Mouse (Mus musculus) lung, postnatal 25 days (tissue): ENCODE measurements around the gene Lama1.
"Not testable (repeated sequence)": the region's sequence is repeated elsewhere in the genome, so short reads cannot be mapped to it uniquely, and the experiment has no call there.

Experiments
- DNase-seq: peaks from one replicate; pipeline ENCODE4 v3.0.0; 2022; ENCODE audit warnings: low spot score

The Lama1 gene

GRCm38 (mm10) chr17:67722055-67722454 is 25.0 kb downstream of the Lama1 start:
- no peak for DNase-seq

GRCm38 (mm10) chr17:67722578-67722977 is 25.5 kb downstream of the Lama1 start:
- DNase-seq, result no peak

- DNase-seq, result no peak
Observed at GRCm38 (mm10) chr17:67723175-67724067, 26.4 kb downstream of the Lama1 start.

- DNase-seq, result no peak
Observed at GRCm38 (mm10) chr17:67726601-67727000, 29.5 kb downstream of the Lama1 start.

GRCm38 (mm10) chr17:67728751-67729150 is 31.7 kb downstream of the Lama1 start:
- no peak for DNase-seq

- DNase-seq, result no peak
Observed at GRCm38 (mm10) chr17:67731096-67731495, 34.0 kb downstream of the Lama1 start.

GRCm38 (mm10) chr17:67731964-67732363 is 34.9 kb downstream of the Lama1 start:
- no peak for DNase-seq

GRCm38 (mm10) chr17:67733516-67733915 is 36.5 kb downstream of the Lama1 start:
- no peak for DNase-seq

- DNase-seq, result no peak
Observed at GRCm38 (mm10) chr17:67735722-67736121, 38.7 kb downstream of the Lama1 start.

GRCm38 (mm10) chr17:67741229-67741628 is 44.2 kb downstream of the Lama1 start:
- not testable (repeated sequence) for DNase-seq

GRCm38 (mm10) chr17:67764167-67764871 is 67.3 kb downstream of the Lama1 start:
- no peak for DNase-seq

- DNase-seq, result no peak
Observed at GRCm38 (mm10) chr17:67773608-67774007, 76.5 kb downstream of the Lama1 start.

- no peak for DNase-seq
Observed at GRCm38 (mm10) chr17:67776764-67777163, 79.7 kb downstream of the Lama1 start.

- DNase-seq, result peak; percentile 34
Observed at GRCm38 (mm10) chr17:67779812-67780211, 82.8 kb downstream of the Lama1 start.

- no peak for DNase-seq
Observed at GRCm38 (mm10) chr17:67791091-67791490, 94.0 kb downstream of the Lama1 start.

GRCm38 (mm10) chr17:67809171-67809570 is 112.1 kb downstream of the Lama1 start:
- no peak for DNase-seq

GRCm38 (mm10) chr17:67813666-67814065 is 116.6 kb downstream of the Lama1 start:
- DNase-seq, result no peak

GRCm38 (mm10) chr17:67815720-67816119 is 118.7 kb downstream of the Lama1 start:
- no peak for DNase-seq

GRCm38 (mm10) chr17:67816916-67817315 is 119.9 kb downstream of the Lama1 start:
- no peak for DNase-seq

GRCm38 (mm10) chr17:67827431-67827830 is 130.4 kb downstream of the Lama1 start:
- DNase-seq, result no peak

GRCm38 (mm10) chr17:67836146-67836895 is 139.3 kb downstream of the Lama1 start:
- no peak for DNase-seq

GRCm38 (mm10) chr17:67837351-67838090 is 140.5 kb downstream of the Lama1 start:
- DNase-seq, result peak; percentile 80
